Mouse (Mus musculus) liver, embryonic 13.5 days (tissue): ENCODE measurements around the gene Zan. TPM values are rescaled to one million over a fixed set of nuclear protein-coding genes. Genes with fewer than 3 reads are reported as not detected.
A peak's percentile ranks its signal among the peaks of the same experiment; 100 is the strongest.

Experiments
- ATAC-seq: fragments of 200-750 bp; cut with Nextera tagmentation; 2 replicates; pipeline ENCODE4 v1.8.0; 2017; ENCODE audit warnings: low read depth, mild to moderate bottlenecking, moderate number of reproducible peaks, moderate library complexity
- DNase-seq: peaks from one replicate; pipeline ENCODE4 v3.0.0; 2022
- H3K27ac ChIP-seq: fragments of 300-500 bp; sonication (generic); 2 replicates; pipeline ENCODE4 v1.5.1; 2015; ENCODE audit warnings: moderate library complexity, mild to moderate bottlenecking, inconsistent platforms
- H3K27me3 ChIP-seq: fragments of 300-500 bp; sonication (generic); 2 replicates; pipeline ENCODE4 v1.6.1; 2015; ENCODE audit warnings: mild to moderate bottlenecking, inconsistent platforms
- H3K36me3 ChIP-seq: fragments of 300-500 bp; sonication (generic); 2 replicates; pipeline ENCODE4 v1.6.1; 2015; ENCODE audit warnings: mild to moderate bottlenecking, inconsistent platforms
- H3K4me1 ChIP-seq: fragments of 300-500 bp; sonication (generic); replicated peaks from 2 replicates; pipeline ENCODE4 v1.6.1; 2015; ENCODE audit warnings: inconsistent platforms
- H3K4me2 ChIP-seq: fragments of 300-500 bp; sonication (generic); 2 replicates; pipeline ENCODE4 v1.6.1; 2015; ENCODE audit warnings: inconsistent platforms, mild to moderate bottlenecking, moderate library complexity
- H3K4me3 ChIP-seq: fragments of 300-500 bp; sonication (generic); replicated peaks from 2 replicates; pipeline ENCODE4 v1.5.1; 2015; ENCODE audit warnings: mild to moderate bottlenecking, inconsistent platforms
- H3K9ac ChIP-seq: fragments of 300-500 bp; sonication (generic); 2 replicates; pipeline ENCODE4 v1.6.1; 2015; ENCODE audit warnings: mild to moderate bottlenecking, inconsistent platforms
- H3K9me3 ChIP-seq: fragments of 300-500 bp; sonication (generic); replicated peaks from 2 replicates; pipeline ENCODE4 v1.6.1; 2016; ENCODE audit warnings: inconsistent platforms
- WGBS: fragments of 180-500 bp; shearing (Covaris S2); methylation state at CpG from one replicate; pipeline ENCODE4 v1.1.7; 2015; ENCODE audit not compliant: insufficient replicate concordance; 5-methylcytosine and 5-hydroxymethylcytosine counted together
- polyA plus RNA-seq: library from polyadenylated mRNA; unstranded; fragments of >200 nt; fragmentation: Nextera tagmentation; extraction: Ambion mirVana; gene quantifications from 2 replicates; pipeline ENCODE4 v1.2.1, GENCODE M21; 2015

The Zan gene
- polyA plus RNA-seq, 1 experiment from 2014 or later: 0.12 TPM

DNA sequence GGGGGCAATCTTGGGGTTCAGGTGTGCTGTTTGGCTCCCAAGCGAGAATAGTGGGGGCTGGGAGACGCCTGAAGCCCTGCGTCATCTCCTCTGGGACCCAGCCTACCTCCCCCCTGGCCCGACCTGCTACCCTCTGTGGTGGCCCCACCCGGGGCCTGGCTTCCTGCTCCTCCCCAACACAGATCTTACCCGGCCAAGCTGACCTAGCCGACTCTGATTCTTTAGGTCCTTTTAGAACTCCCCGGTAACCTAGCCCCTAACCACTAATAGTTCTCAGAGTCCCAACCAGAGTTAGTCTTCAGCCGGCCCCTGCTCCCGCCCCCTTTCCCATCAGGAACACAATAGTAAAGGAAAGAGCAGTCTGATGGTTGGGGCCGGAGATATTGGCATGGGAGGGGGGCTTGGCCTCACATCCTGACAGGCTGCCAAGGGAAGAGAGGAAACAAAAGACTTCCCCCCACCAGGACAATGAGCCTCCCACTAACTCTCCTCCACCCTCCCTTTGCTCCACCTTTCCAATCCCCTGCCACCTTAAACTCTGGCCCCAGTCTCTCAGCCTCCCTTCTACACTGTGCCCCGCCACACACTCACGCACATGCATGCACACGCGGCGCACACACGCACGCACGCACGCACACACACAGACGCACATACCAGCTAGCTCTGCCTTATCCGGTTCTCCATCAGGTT lies 137.4 kb downstream of the Zan start:
- peak overlapping the region; percentile 60 for H3K4me3 ChIP-seq
- no peaks in the 10 kb centered on the region for H3K36me3 ChIP-seq
- WGBS: 21% methylated on average over 22 of the region's 22 CpGs
- H3K9me3 ChIP-seq: no peaks in the 10 kb centered on the region
- peaks cover 42% of the 10 kb centered on the region for H3K4me1 ChIP-seq
- ATAC-seq: 0 out of 2 replicates have a peak, but pooled peaks have one; percentile 21
- peak overlapping the region; percentile 82 for H3K4me2 ChIP-seq
- H3K27ac ChIP-seq: peak overlapping the region; percentile 55
- no peak for DNase-seq
- H3K27me3 ChIP-seq: peaks cover 8% of the 10 kb centered on the region; the same call in 1 of the 2 replicates
- peak overlapping the region; percentile 71; the same call in 1 of the 2 replicates for H3K9ac ChIP-seq

DNA sequence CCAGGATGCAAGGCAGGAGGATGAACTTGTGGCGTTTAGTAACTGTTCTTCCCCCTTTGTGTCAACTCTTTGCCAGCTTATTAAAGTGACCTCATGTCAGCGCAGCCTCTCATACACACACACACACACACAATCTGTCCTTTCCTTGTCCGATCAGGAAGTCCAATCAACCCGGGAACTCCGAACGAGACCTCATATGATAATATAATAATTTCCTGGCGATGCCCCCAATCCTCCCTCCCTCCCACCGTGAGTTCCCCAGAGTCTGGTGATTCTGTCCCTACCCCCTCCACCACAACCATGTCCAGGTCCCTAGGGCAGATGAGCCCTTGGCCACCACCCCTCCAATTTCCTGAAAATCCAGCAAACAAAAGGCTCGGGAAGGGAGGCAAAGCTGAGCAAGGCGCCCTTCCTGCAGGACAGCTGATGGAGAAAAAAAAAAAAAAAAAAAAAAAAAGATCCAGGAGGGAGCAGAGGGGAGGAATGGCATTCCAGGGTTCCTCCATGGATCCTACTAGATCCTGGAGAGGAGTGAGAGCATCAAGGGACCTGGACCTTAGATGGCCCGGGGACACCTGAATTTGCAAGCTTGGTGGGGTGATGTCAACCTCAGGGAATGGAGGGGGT lies 138.1 kb downstream of the Zan start:
- no peak for DNase-seq
- H3K4me1 ChIP-seq: peaks cover 49% of the 10 kb centered on the region
- WGBS: 3% methylated on average over 11 of the region's 11 CpGs

DNA sequence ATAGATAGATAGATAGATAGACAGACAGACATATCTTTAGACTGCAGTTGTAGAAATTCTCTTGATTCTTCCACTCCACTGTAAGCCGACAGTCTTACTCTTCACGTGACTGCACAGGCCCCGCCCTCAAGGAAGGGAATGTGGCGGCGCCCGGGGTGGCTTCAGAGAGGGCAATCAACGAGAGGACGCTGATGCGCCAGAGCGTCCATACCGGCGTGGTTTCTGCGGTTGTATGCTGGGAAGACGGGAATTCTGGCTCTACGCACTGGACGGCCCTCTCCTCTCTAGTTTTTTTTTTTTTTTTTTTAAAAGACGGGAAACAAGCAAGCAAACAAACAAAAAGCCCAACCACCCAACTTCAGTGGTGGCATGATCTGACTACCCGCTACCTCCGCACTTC lies 138.6 kb downstream of the Zan start:
- Histone ChIP-seq H3K4me1 (peaks cover 54% of the 10 kb centered on the region), H3K4me2 (peak overlapping the region; percentile 82), H3K27me3 (peaks cover 8% of the 10 kb centered on the region; the same call in 1 of the 2 replicates), H3K9me3 (no peaks in the 10 kb centered on the region), H3K27ac (peak overlapping the region; percentile 55), H3K9ac (peak overlapping the region; percentile 71), H3K36me3 (no peaks in the 10 kb centered on the region), H3K4me3 (peak overlapping the region; percentile 60)
- ATAC-seq: peak; percentile 72
- 0% methylated on average over 19 of the region's 19 CpGs for WGBS
- DNase-seq: peak; percentile 74

More for the DNA sequence above, 138.1 kb downstream of the Zan start:
- Histone ChIP-seq H3K27me3 (peaks cover 8% of the 10 kb centered on the region; the same call in 1 of the 2 replicates), H3K9me3 (no peaks in the 10 kb centered on the region), H3K9ac (peak overlapping the region; percentile 71), H3K36me3 (no peaks in the 10 kb centered on the region), H3K27ac (peak overlapping the region; percentile 55), H3K4me3 (peak overlapping the region; percentile 60), H3K4me2 (peak overlapping the region; percentile 82)
- ATAC-seq: peak; percentile 20; the same call in 1 of the 2 replicates

DNA sequence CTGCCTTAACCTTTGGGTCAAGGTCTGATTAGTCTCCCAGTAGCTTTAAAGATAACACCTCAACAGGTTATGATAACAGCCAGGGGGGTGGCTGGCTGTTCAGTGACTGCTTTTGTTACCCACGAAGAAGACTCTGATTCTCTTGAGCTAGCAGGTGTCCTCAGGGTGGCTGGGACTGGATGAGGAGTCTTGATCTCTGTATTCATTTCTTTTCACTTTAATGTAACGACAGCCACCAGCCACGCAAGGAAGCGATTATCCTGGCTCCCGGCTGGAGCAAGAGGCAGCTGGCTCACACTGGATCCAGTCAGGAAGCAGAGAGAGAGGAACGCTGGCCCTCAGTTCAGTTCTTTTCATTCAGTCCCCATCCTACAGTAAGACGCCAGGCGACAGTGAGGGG lies 139.7 kb downstream of the Zan start:
- Histone ChIP-seq H3K4me1 (peaks cover 64% of the 10 kb centered on the region), H3K27me3 (peaks cover 8% of the 10 kb centered on the region; the same call in 1 of the 2 replicates), H3K9ac (no peak overlapping the region), H3K36me3 (no peaks in the 10 kb centered on the region), H3K4me3 (no peak overlapping the region), H3K4me2 (peak overlapping the region; percentile 82; the same call in 1 of the 2 replicates), H3K27ac (peak overlapping the region; percentile 69), H3K9me3 (no peaks in the 10 kb centered on the region)
- DNase-seq (no peak), ATAC-seq (no peak)
- 58% methylated on average over 8 of the region's 8 CpGs for WGBS

DNA sequence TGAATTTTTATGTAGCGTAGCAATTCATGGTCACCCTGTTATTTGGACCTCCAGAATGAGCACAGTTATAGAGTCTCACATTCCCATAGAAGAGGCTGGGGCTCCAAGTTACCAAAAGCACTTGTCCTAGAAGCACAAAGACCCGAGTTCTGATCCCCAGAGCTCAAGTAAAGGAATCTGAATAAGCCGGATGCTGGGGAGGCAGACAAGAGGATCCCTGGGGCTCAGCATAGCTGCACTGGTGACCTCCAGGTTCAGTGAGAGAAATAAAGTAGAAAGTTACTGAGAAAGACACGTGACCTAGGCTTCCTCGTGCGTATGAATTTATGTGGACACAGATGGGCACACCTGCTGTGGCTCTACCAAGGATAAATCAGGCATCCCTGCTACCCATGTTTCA lies 141.8 kb downstream of the Zan start:
- Histone ChIP-seq H3K4me2 (no peak overlapping the region), H3K9me3 (no peaks in the 10 kb centered on the region), H3K4me1 (peaks cover 61% of the 10 kb centered on the region), H3K9ac (no peak overlapping the region), H3K36me3 (no peaks in the 10 kb centered on the region), H3K27me3 (peaks cover 8% of the 10 kb centered on the region; the same call in 1 of the 2 replicates), H3K4me3 (no peak overlapping the region), H3K27ac (no peak overlapping the region)
- no peak for DNase-seq
- WGBS: 70% methylated on average over 6 of the region's 6 CpGs
- ATAC-seq: no peak

DNA sequence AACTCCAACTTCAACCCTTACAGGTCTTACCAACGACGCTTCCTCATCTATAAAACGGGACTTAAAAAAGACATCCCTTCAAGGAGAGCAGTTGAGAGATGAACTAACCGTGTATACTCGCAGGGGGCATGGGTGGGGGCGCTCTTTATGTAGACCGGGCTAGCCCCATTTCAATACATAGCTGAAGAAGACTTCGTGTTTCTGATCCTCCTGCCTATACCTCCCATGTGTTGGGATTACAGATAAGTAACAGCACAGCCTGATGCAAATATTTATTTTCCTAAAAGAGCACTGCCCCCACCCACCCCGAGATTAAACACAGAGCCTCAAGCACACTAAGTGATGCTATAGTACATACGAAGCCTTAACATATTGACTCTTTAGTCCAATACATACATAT lies 142.5 kb downstream of the Zan start:
- no peaks in the 10 kb centered on the region for H3K9me3 ChIP-seq
- H3K9ac ChIP-seq: no peak overlapping the region
- ATAC-seq (no peak), DNase-seq (no peak)
- H3K4me2 ChIP-seq: peak overlapping the region; percentile 91
- H3K4me3 ChIP-seq: peak overlapping the region; percentile 68
- H3K36me3 ChIP-seq: no peaks in the 10 kb centered on the region
- no peak overlapping the region for H3K27ac ChIP-seq
- peaks cover 4% of the 10 kb centered on the region; the same call in 1 of the 2 replicates for H3K27me3 ChIP-seq
- H3K4me1 ChIP-seq: peaks cover 54% of the 10 kb centered on the region
- 35% methylated on average over 10 of the region's 10 CpGs for WGBS

DNA sequence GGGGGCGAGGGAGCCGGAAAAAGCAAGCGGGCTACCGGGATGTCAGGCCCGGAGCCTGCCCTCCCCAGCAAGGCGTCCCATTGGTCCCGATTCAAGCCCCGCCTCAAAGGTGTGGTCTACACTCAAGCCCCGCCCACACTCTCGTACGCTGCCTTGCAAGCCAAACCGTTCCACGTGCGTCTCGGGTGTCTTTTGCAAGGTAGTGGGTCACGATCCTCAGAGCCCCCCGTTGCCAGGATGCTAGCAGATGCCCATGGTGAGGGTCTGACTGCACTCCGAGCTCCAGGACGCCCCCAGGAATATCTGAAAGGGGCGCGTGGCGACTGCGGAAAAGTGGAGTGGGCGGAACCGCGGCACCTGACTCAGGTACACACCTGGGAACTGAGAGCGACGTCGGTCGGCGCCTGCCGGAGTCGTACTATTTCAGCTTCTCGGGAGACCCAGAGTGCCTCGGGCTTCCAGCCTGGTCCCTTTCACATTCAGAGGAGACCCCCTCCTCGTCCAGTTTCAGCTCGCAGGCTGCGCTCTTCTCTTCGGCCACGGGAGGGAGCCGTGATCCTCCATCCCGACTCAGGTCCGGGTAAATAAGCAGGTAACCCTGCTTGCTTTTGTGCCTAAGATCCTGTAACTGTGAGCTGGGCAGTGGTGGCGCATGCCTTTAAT lies 143.2 kb downstream of the Zan start, which contains the start of gene Slc12a9:
TSS of gene Slc12a9 (minus strand) at position 86 of the 663 bp plus-strand sequence.
- Histone ChIP-seq H3K4me1 (peaks cover 47% of the 10 kb centered on the region), H3K9me3 (no peaks in the 10 kb centered on the region), H3K27me3 (no peaks in the 10 kb centered on the region), H3K27ac (0 out of 2 replicates have a peak within 1 kb of the TSS, but pooled peaks have one; percentile 23), H3K4me3 (peak within 1 kb of the TSS; percentile 68), H3K36me3 (no peaks in the 10 kb centered on the region), H3K4me2 (peak within 1 kb of the TSS; percentile 91), H3K9ac (peak within 1 kb of the TSS; percentile 70)
- peak; percentile 90 for DNase-seq
- ATAC-seq: peak; percentile 82
- under 1% methylated on average over 44 of the region's 44 CpGs for WGBS

DNA sequence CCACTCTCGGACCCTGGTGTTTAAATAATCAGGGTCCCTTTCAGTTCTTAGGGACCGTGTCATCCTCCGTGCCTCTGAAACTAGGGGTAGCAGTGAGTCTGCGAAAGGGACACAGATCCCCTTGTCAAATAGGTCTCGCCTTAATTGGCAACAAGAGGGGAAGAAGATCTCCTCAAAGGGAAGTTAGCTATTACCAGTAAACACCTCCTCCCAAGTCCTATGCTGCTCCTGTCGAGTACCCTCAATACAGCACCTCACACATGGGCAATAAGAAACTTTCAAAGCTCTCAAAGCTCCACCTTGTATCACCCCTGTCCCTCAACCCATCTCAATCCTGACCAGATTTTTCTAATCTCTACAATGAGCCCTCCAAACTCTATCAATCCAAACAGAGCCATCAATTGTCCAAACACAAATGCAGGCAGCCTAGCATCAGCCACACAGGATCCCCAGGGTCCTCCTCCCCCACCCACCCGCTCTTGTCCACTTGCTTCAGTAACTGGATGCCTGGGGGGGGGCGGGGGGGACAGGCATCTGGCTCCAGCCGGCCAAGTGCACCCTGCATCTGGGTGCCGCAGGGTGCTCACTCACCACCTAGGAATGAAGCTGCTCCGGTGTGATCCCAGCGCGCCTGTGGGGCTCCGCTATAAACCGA lies 143.9 kb downstream of the Zan start:
- peaks cover 45% of the 10 kb centered on the region for H3K4me1 ChIP-seq
- WGBS: 10% methylated on average over 15 of the region's 15 CpGs
- peak overlapping the region; percentile 70 for H3K9ac ChIP-seq
- H3K4me3 ChIP-seq: peak overlapping the region; percentile 68
- H3K4me2 ChIP-seq: peak overlapping the region; percentile 91
- ATAC-seq (0 out of 2 replicates have a peak, but pooled peaks have one; percentile 2), DNase-seq (no peak)
- H3K9me3 ChIP-seq: no peaks in the 10 kb centered on the region
- no peaks in the 10 kb centered on the region for H3K36me3 ChIP-seq
- H3K27ac ChIP-seq: 0 out of 2 replicates have a peak overlapping the region, but pooled peaks have one; percentile 23
- no peaks in the 10 kb centered on the region for H3K27me3 ChIP-seq

DNA sequence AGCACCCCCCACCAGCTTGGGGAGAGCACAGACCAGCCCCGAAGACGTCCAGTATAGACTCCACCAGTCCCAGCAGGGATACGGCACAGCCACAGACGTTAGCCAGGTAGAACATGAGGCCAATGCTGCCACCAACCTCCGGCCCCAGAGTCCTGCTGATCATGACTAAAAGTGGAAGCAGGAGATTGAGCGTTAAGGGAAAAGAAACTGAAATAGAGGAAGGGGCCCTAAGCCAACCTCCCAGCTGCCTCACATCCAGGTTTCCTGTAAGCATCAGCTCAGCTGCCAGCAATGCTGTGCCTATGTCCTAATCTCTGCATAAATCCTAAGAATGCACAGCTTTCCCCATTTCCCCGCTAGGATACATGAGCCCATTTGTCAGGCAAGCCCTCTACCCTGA lies 146.0 kb downstream of the Zan start:
- H3K4me2 ChIP-seq: no peak overlapping the region
- H3K9me3 ChIP-seq: no peaks in the 10 kb centered on the region
- no peak overlapping the region for H3K27ac ChIP-seq
- 56% methylated on average over 7 of the region's 7 CpGs for WGBS
- no peak for ATAC-seq
- no peaks in the 10 kb centered on the region for H3K36me3 ChIP-seq
- DNase-seq: no peak
- no peaks in the 10 kb centered on the region for H3K27me3 ChIP-seq
- H3K4me1 ChIP-seq: peaks cover 26% of the 10 kb centered on the region
- H3K9ac ChIP-seq: no peak overlapping the region
- H3K4me3 ChIP-seq: no peak overlapping the region
